Mouse (Mus musculus) neural tube, embryonic 12.5 days (tissue): ENCODE results near the gene Gm5105. TPM values are rescaled to one million over a fixed set of nuclear protein-coding genes. Genes with fewer than 3 reads are reported as not detected.

Source experiments
- ATAC-seq: fragments of 200-750 bp; cut with Nextera tagmentation; 2 replicates; pipeline ENCODE4 v1.8.0; 2017; ENCODE audit warnings: low read depth, mild to moderate bottlenecking, moderate TSS enrichment, moderate library complexity; ENCODE audit not compliant: low FRiP score
- H3K27ac ChIP-seq: fragments of 300-500 bp; sonication (generic); 2 replicates; pipeline ENCODE4 v1.5.1; 2016
- H3K27me3 ChIP-seq: fragments of 300-500 bp; sonication (generic); replicated peaks from 2 replicates; pipeline ENCODE4 v1.6.1; 2016; ENCODE audit warnings: mild to moderate bottlenecking
- H3K36me3 ChIP-seq: fragments of 300-500 bp; sonication (generic); 2 replicates; pipeline ENCODE4 v1.6.1; 2016; ENCODE audit warnings: mild to moderate bottlenecking
- H3K4me1 ChIP-seq: fragments of 300-500 bp; sonication (generic); 2 replicates; pipeline ENCODE4 v1.6.1; 2016
- H3K4me2 ChIP-seq: fragments of 300-500 bp; sonication (generic); replicated peaks from 2 replicates; pipeline ENCODE4 v1.6.1; 2016; ENCODE audit warnings: mild to moderate bottlenecking
- H3K4me3 ChIP-seq: fragments of 300-500 bp; sonication (generic); 2 replicates; pipeline ENCODE4 v1.5.1; 2016
- H3K9ac ChIP-seq: fragments of 300-500 bp; sonication (generic); 2 replicates; pipeline ENCODE4 v1.6.1; 2016; ENCODE audit warnings: mild to moderate bottlenecking
- H3K9me3 ChIP-seq: fragments of 300-500 bp; sonication (generic); 2 replicates; pipeline ENCODE4 v1.6.1; 2016; ENCODE audit warnings: mild to moderate bottlenecking
- WGBS: fragments of 180-500 bp; shearing (Covaris S2); methylation state at CpG from one replicate; pipeline ENCODE4 v1.1.7; 2016; 5-methylcytosine and 5-hydroxymethylcytosine counted together
- polyA plus RNA-seq: library from polyadenylated mRNA; unstranded; fragments of >200 nt; fragmentation: Nextera tagmentation; extraction: Ambion mirVana; gene quantifications from 2 replicates; pipeline ENCODE4 v1.2.1, GENCODE M21; 2016

Gm5105 gene
- polyA plus RNA-seq, 1 experiment from 2014 or later = not detected

- Histone ChIP-seq H3K4me2 (no peak within 1 kb of the TSS), H3K27ac (no peak within 1 kb of the TSS), H3K4me1 (peaks cover 14% of the 10 kb centered on the region), H3K9me3 (no peaks in the 10 kb centered on the region), H3K27me3 (no peaks in the 10 kb centered on the region), H3K9ac (no peak within 1 kb of the TSS), H3K36me3 (no peaks in the 10 kb centered on the region), H3K4me3 (no peak within 1 kb of the TSS)
- WGBS = 82% methylated on average over 33 of the region's 33 CpGs
- ATAC-seq = no peak
Measured at GRCm38 (mm10) chr3:138064732-138065645, 2.2 kb downstream of the Gm5105 start, which contains the start of gene 1110002E22Rik. TSS of gene 1110002E22Rik (plus strand) at chr3:138065052.

- Histone ChIP-seq H3K9ac (no peak overlapping the region), H3K27me3 (no peaks in the 10 kb centered on the region), H3K9me3 (no peaks in the 10 kb centered on the region), H3K36me3 (no peaks in the 10 kb centered on the region), H3K4me3 (no peak overlapping the region), H3K27ac (no peak overlapping the region), H3K4me2 (no peak overlapping the region), H3K4me1 (peaks cover 9% of the 10 kb centered on the region)
- WGBS = 69% methylated on average over 14 of the region's 14 CpGs
- no peak for ATAC-seq
Measured at GRCm38 (mm10) chr3:138063731-138064329, 3.4 kb downstream of the Gm5105 start.

GRCm38 (mm10) chr3:138062673-138063072, 4.5 kb downstream of the Gm5105 start:
- Histone ChIP-seq H3K4me2 (no peak overlapping the region), H3K27me3 (no peaks in the 10 kb centered on the region), H3K9ac (no peak overlapping the region), H3K4me3 (no peak overlapping the region), H3K27ac (no peak overlapping the region), H3K4me1 (peaks cover 9% of the 10 kb centered on the region), H3K9me3 (no peaks in the 10 kb centered on the region), H3K36me3 (no peaks in the 10 kb centered on the region)
- no peak for ATAC-seq
- WGBS = 92% methylated on average over 4 of the region's 4 CpGs

- no peak for ATAC-seq
Measured at GRCm38 (mm10) chr3:138061205-138061911, 5.8 kb downstream of the Gm5105 start.

GRCm38 (mm10) chr3:138060429-138060828, 6.8 kb downstream of the Gm5105 start:
- Histone ChIP-seq H3K27ac (no peak overlapping the region), H3K4me2 (no peak overlapping the region), H3K36me3 (no peaks in the 10 kb centered on the region), H3K4me3 (no peak overlapping the region), H3K4me1 (peaks cover 3% of the 10 kb centered on the region; the same call in 1 of the 2 replicates), H3K27me3 (no peaks in the 10 kb centered on the region), H3K9ac (no peak overlapping the region), H3K9me3 (no peaks in the 10 kb centered on the region)
- no peak for ATAC-seq
- WGBS = 94% methylated on average over 7 of the region's 7 CpGs

More at GRCm38 (mm10) chr3:138061205-138061911, 5.8 kb downstream of the Gm5105 start:
- WGBS = 92% methylated on average over 9 of the region's 9 CpGs
- H3K4me1 ChIP-seq = peaks cover 7% of the 10 kb centered on the region
- no peak overlapping the region for H3K27ac ChIP-seq
- H3K4me2 ChIP-seq = no peak overlapping the region
- H3K9me3 ChIP-seq = no peaks in the 10 kb centered on the region
- H3K36me3 ChIP-seq = no peaks in the 10 kb centered on the region
- H3K27me3 ChIP-seq = no peaks in the 10 kb centered on the region
- H3K4me3 ChIP-seq = no peak overlapping the region
- no peak overlapping the region for H3K9ac ChIP-seq

GRCm38 (mm10) chr3:138058226-138058625, 9.0 kb downstream of the Gm5105 start:
- H3K9ac ChIP-seq = no peak overlapping the region
- no peak overlapping the region for H3K4me2 ChIP-seq
- H3K9me3 ChIP-seq = no peaks in the 10 kb centered on the region
- ATAC-seq = no peak
- H3K4me1 ChIP-seq = no peaks in the 10 kb centered on the region
- no peak overlapping the region for H3K27ac ChIP-seq
- H3K36me3 ChIP-seq = no peaks in the 10 kb centered on the region
- H3K4me3 ChIP-seq = no peak overlapping the region
- H3K27me3 ChIP-seq = no peaks in the 10 kb centered on the region
- WGBS = 65% methylated on average over 4 of the region's 4 CpGs

- H3K4me2 ChIP-seq = no peak overlapping the region
- H3K9ac ChIP-seq = no peak overlapping the region
- 77% methylated on average over 7 of the region's 7 CpGs for WGBS
- no peak overlapping the region for H3K4me3 ChIP-seq
- no peaks in the 10 kb centered on the region for H3K27me3 ChIP-seq
- no peak overlapping the region for H3K27ac ChIP-seq
- no peaks in the 10 kb centered on the region for H3K4me1 ChIP-seq
- no peaks in the 10 kb centered on the region for H3K9me3 ChIP-seq
- no peaks in the 10 kb centered on the region for H3K36me3 ChIP-seq
- ATAC-seq = no peak
Measured at GRCm38 (mm10) chr3:138056976-138057375, 10.2 kb downstream of the Gm5105 start.

- no peak overlapping the region for H3K27ac ChIP-seq
- ATAC-seq = no peak
- H3K4me3 ChIP-seq = no peak overlapping the region
- no peaks in the 10 kb centered on the region for H3K36me3 ChIP-seq
- H3K9ac ChIP-seq = no peak overlapping the region
- H3K4me2 ChIP-seq = no peak overlapping the region
- no peaks in the 10 kb centered on the region for H3K27me3 ChIP-seq
- H3K4me1 ChIP-seq = no peaks in the 10 kb centered on the region
- 59% methylated on average over 4 of the region's 4 CpGs for WGBS
- H3K9me3 ChIP-seq = no peaks in the 10 kb centered on the region
Measured at GRCm38 (mm10) chr3:138053969-138054368, 13.2 kb downstream of the Gm5105 start.

GRCm38 (mm10) chr3:138051431-138051830, 15.8 kb downstream of the Gm5105 start:
- Histone ChIP-seq H3K9ac (no peak overlapping the region), H3K27me3 (no peaks in the 10 kb centered on the region), H3K36me3 (no peaks in the 10 kb centered on the region), H3K4me2 (no peak overlapping the region), H3K4me1 (no peaks in the 10 kb centered on the region), H3K27ac (no peak overlapping the region), H3K9me3 (no peaks in the 10 kb centered on the region), H3K4me3 (no peak overlapping the region)
- 76% methylated on average over 3 of the region's 3 CpGs for WGBS
- ATAC-seq = no peak

- WGBS = 42% methylated on average over 11 of the region's 11 CpGs
- Histone ChIP-seq H3K9me3 (no peaks in the 10 kb centered on the region), H3K9ac (no peak overlapping the region), H3K4me2 (no peak overlapping the region), H3K27ac (no peak overlapping the region), H3K4me3 (no peak overlapping the region), H3K36me3 (no peaks in the 10 kb centered on the region), H3K4me1 (no peaks in the 10 kb centered on the region), H3K27me3 (no peaks in the 10 kb centered on the region)
- ATAC-seq = no peak
Measured at GRCm38 (mm10) chr3:138050772-138051171, 16.4 kb downstream of the Gm5105 start.

GRCm38 (mm10) chr3:138049555-138049954, 17.6 kb downstream of the Gm5105 start:
- Histone ChIP-seq H3K4me2 (no peak overlapping the region), H3K9me3 (no peaks in the 10 kb centered on the region), H3K4me3 (no peak overlapping the region), H3K27me3 (no peaks in the 10 kb centered on the region), H3K36me3 (no peaks in the 10 kb centered on the region), H3K9ac (no peak overlapping the region), H3K4me1 (no peaks in the 10 kb centered on the region), H3K27ac (no peak overlapping the region)
- ATAC-seq = no peak
- 87% methylated on average over 6 of the region's 6 CpGs for WGBS

- Histone ChIP-seq H3K9me3 (no peaks in the 10 kb centered on the region), H3K4me1 (no peaks in the 10 kb centered on the region), H3K27me3 (no peaks in the 10 kb centered on the region), H3K27ac (no peak overlapping the region), H3K4me2 (no peak overlapping the region), H3K36me3 (no peaks in the 10 kb centered on the region), H3K9ac (no peak overlapping the region), H3K4me3 (no peak overlapping the region)
- no peak for ATAC-seq
- WGBS = 79% methylated on average over 7 of the region's 7 CpGs
Measured at GRCm38 (mm10) chr3:138043316-138043715, 23.9 kb downstream of the Gm5105 start.
